Mouse (Mus musculus): Measurements from ENCODE around the gene Hspb1. TPM values are rescaled to one million over a fixed set of nuclear protein-coding genes. Genes with fewer than 3 reads are reported as not detected.

The Hspb1 gene
- polyA plus RNA-seq, 1 experiment from 2014 or later: 59.6 TPM

- Histone ChIP-seq H3K27me3 (peaks cover 73% of the 10 kb centered on the region), H3K4me3 (replicated peaks) (peak overlapping the region; percentile 28), H3K4me2 (peak overlapping the region; percentile 60), H3K4me1 (replicated peaks) (peaks cover 7% of the 10 kb centered on the region), H3K27ac (no peak overlapping the region), H3K36me3 (no peaks in the 10 kb centered on the region), H3K9ac (replicated peaks) (no peak overlapping the region), H3K9me3 (no peaks in the 10 kb centered on the region)
- no peak; the same call in 1 of the 2 replicates for ATAC-seq (ENCODE audit: insufficient number of reproducible peaks, insufficient read depth, low FRiP score, low TSS enrichment, low read depth)
- WGBS: 3% methylated on average over 30 of the region's 30 CpGs
Measured at GRCm38 (mm10) chr5:135888405-135889215, 891 bp downstream of the Hspb1 start.

DNA sequence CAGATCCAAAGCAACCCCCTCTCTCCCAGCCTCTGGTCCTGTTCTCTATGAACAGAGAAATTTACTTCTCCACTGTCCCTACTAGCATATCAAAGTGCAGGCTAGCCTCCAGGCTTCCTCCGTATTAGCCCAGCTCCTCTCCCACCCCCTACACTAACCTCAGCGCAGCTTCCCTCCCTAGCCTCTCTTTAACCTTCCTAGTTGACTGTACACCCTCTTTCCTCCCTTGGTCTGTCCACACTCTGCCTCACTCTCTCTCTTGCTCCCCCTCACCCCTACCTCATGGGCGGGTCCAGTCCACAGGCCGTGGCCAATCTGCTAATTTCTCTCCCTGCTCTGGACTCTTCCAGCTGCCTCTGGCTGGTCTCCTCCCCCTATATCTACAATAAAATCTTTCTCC, 2.6 kb downstream of the Hspb1 start:
- Histone ChIP-seq H3K27me3 (peaks cover 71% of the 10 kb centered on the region), H3K9ac (replicated peaks) (no peak overlapping the region), H3K36me3 (no peaks in the 10 kb centered on the region), H3K27ac (no peak overlapping the region), H3K4me2 (no peak overlapping the region), H3K9me3 (no peaks in the 10 kb centered on the region), H3K4me1 (replicated peaks) (peaks cover 7% of the 10 kb centered on the region), H3K4me3 (replicated peaks) (no peak overlapping the region)
- 0 out of 2 replicates have a peak, but pooled peaks have one; percentile 18 for ATAC-seq (ENCODE audit: insufficient number of reproducible peaks, insufficient read depth, low FRiP score, low TSS enrichment, low read depth)
- 46% methylated on average over 4 of the region's 4 CpGs for WGBS

DNA sequence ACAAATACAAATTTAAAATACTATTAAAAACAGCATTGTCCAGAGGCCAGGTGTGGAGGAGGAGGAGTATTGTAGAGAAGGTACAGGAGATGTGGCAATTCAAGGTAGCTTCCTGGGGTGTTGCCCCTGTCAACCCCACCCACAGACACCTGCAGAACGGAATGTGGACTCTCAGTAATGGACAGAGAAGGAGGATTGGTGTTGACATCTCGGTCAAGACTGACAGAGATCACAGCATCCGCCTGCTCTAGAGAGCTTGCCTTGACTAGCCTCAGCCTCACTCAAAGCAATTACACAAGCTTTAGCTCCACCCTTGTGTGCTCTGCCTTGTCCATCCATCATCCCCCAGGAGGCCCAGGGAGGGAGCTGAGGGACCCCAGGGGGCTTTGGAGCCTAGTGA, 3.2 kb downstream of the Hspb1 start:
- H3K4me3 ChIP-seq (replicated peaks): no peak overlapping the region
- no peak for ATAC-seq (ENCODE audit: insufficient number of reproducible peaks, insufficient read depth, low FRiP score, low TSS enrichment, low read depth)
- WGBS: 71% methylated on average over 3 of the region's 3 CpGs
- no peak overlapping the region for H3K4me2 ChIP-seq
- H3K36me3 ChIP-seq: no peaks in the 10 kb centered on the region
- H3K9ac ChIP-seq (replicated peaks): no peak overlapping the region
- H3K27ac ChIP-seq: no peak overlapping the region
- peaks cover 65% of the 10 kb centered on the region for H3K27me3 ChIP-seq
- peaks cover 7% of the 10 kb centered on the region for H3K4me1 ChIP-seq (replicated peaks)
- H3K9me3 ChIP-seq: no peaks in the 10 kb centered on the region

DNA sequence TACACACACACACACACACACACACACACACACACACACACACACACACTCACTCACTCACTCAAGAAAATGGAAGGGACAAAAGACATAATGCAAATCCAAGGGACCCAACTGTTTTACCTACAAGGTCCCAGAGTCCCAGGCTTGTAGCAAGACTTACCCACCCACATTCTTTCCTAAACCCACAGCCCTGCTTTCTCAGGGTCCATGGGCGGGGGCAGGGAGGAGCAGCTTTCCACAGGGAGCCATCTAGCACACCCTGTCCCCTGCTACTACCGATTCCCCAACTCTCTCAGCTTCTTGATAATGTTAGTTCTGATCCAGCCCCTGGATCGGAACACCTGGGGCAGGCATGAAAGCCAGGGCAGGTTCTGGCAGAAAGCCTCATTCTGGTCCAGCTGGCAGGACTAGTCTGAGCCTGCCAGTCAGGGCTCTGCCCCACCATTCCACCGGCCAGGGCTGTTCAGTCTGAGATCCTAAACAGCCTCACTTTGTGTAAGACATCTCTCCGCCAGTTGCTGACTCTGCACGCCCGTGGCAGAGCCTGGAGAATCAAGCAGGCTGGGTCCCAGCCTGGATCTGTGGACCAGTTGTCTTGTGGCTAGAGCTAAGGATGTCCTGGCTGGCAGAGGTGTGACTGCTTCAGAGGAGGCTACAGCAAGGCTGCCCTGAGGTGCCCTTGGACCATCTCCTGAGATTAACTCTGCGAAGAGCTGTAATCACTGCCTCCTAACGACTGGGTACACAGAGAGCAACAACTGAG, 5.1 kb downstream of the Hspb1 start:
- peak overlapping the region; percentile 54; the same call in 1 of the 2 replicates for H3K27ac ChIP-seq
- H3K36me3 ChIP-seq: no peaks in the 10 kb centered on the region
- no peak overlapping the region for H3K4me2 ChIP-seq
- H3K27me3 ChIP-seq: peaks cover 49% of the 10 kb centered on the region
- no peak overlapping the region for H3K4me3 ChIP-seq (replicated peaks)
- H3K9ac ChIP-seq (replicated peaks): no peak overlapping the region
- ATAC-seq (ENCODE audit: insufficient number of reproducible peaks, insufficient read depth, low FRiP score, low TSS enrichment, low read depth): no peak
- WGBS: 47% methylated on average over 9 of the region's 9 CpGs
- H3K4me1 ChIP-seq (replicated peaks): peaks cover 7% of the 10 kb centered on the region
- H3K9me3 ChIP-seq: no peaks in the 10 kb centered on the region

DNA sequence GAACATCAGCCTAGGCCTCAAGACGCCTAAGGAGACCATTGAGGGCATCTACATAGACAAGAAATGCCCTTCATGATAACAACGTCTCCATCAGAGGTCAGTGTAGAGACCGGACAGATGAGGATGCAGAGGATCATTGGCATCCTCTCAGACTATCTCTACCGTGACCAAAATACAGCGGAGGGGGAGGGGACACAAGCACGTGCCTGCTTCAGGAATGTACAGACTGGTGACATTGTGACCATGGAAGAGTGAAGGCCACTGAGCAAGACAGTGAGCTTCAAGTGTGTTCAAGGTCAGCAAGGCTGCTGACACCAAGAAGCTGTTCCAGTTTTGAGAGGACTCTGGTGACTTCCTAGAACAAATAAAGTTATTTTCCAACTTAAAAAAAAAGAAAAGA, 7.2 kb downstream of the Hspb1 start:
- 84% methylated on average over 6 of the region's 6 CpGs for WGBS
- Histone ChIP-seq H3K36me3 (no peaks in the 10 kb centered on the region), H3K9me3 (no peaks in the 10 kb centered on the region), H3K4me3 (replicated peaks) (no peak overlapping the region), H3K4me2 (no peak overlapping the region), H3K4me1 (replicated peaks) (no peaks in the 10 kb centered on the region), H3K27ac (no peak overlapping the region), H3K27me3 (peaks cover 30% of the 10 kb centered on the region), H3K9ac (replicated peaks) (no peak overlapping the region)
- ATAC-seq (ENCODE audit: insufficient number of reproducible peaks, insufficient read depth, low FRiP score, low TSS enrichment, low read depth): no peak

DNA sequence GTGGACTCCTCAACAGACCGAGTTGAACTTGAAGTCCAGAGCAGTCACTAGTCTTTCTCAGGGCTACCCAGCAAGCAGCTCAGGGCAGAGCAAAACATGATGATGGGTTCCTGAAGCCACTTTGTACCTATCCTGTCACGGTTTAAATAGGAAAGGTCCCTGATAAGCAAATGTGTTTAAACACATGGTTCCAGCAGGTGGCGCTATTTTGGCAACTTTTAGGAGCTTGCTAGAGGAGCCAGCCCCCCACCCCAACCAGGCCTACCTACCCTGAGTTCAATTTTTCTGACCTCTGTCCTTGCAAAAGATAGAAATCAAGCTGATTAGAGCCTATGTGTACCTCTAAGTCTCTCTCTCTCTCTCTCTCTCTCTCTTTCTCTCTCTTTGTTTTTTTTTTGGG, 10.3 kb downstream of the Hspb1 start:
- Histone ChIP-seq H3K4me1 (replicated peaks) (peaks cover 4% of the 10 kb centered on the region), H3K4me2 (no peak overlapping the region), H3K27me3 (peaks cover 2% of the 10 kb centered on the region; the same call in 1 of the 2 replicates), H3K9ac (replicated peaks) (no peak overlapping the region), H3K9me3 (no peaks in the 10 kb centered on the region), H3K27ac (no peak overlapping the region), H3K4me3 (replicated peaks) (no peak overlapping the region), H3K36me3 (no peaks in the 10 kb centered on the region)
- no peak for ATAC-seq (ENCODE audit: insufficient number of reproducible peaks, insufficient read depth, low FRiP score, low TSS enrichment, low read depth)
- 22% methylated on average over 3 of the region's 3 CpGs for WGBS

GRCm38 (mm10) chr5:135898995-135899394, 11.3 kb downstream of the Hspb1 start:
- no peak overlapping the region for H3K9ac ChIP-seq (replicated peaks)
- no peak overlapping the region for H3K4me3 ChIP-seq (replicated peaks)
- H3K36me3 ChIP-seq: no peaks in the 10 kb centered on the region
- peaks cover 10% of the 10 kb centered on the region for H3K4me1 ChIP-seq (replicated peaks)
- WGBS: 83% methylated on average over 4 of the region's 4 CpGs
- no peak overlapping the region for H3K4me2 ChIP-seq
- H3K27ac ChIP-seq: no peak overlapping the region
- ATAC-seq (ENCODE audit: insufficient number of reproducible peaks, insufficient read depth, low FRiP score, low TSS enrichment, low read depth): no peak
- H3K27me3 ChIP-seq: no peaks in the 10 kb centered on the region
- no peaks in the 10 kb centered on the region for H3K9me3 ChIP-seq

DNA sequence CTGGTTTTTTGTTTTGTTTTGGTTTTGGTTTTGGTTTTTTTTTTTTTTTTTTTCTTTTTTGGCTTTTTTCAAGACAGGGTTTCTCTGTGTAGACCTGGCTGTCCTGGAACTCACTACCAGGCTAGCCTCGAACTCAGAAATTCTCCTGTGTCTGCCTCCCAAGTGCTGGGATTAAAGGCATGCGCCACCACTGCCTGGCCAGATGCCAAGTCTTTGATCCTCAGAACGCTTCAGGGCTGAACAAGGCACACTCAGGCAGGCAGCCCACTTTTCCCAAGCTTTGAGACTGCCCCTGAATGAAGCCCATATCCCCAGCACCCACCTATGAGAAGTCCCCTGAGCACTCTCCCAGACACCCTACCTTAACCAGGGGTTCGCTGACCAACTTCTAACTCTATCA, 12.1 kb downstream of the Hspb1 start:
- Histone ChIP-seq H3K27me3 (no peaks in the 10 kb centered on the region), H3K4me1 (replicated peaks) (peaks cover 13% of the 10 kb centered on the region), H3K4me2 (no peak overlapping the region), H3K36me3 (no peaks in the 10 kb centered on the region), H3K9ac (replicated peaks) (no peak overlapping the region), H3K4me3 (replicated peaks) (no peak overlapping the region), H3K9me3 (no peaks in the 10 kb centered on the region), H3K27ac (no peak overlapping the region)
- no peak for ATAC-seq (ENCODE audit: insufficient number of reproducible peaks, insufficient read depth, low FRiP score, low TSS enrichment, low read depth)
- WGBS: 55% methylated on average over 4 of the region's 4 CpGs

DNA sequence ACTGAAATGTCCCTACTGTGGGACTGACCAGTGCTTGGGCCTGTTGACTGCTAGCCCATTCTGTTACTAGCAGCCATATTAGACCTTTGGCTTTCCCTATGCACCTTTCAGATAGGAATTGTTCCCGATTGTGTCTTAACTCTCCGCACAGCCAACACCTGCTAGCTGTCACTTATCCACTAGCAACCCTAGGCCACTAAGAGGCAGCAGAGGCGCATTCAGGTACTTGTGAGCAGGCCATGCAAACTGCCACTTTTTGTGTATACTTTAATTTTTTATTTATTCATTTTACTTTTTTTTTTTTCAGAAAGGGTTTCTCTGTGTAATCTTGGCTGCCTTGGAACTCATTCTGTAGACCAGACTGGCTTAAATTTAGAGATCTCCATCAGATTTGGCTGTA, 13.0 kb downstream of the Hspb1 start:
- no peak overlapping the region for H3K4me2 ChIP-seq
- no peak overlapping the region for H3K4me3 ChIP-seq (replicated peaks)
- H3K27me3 ChIP-seq: no peaks in the 10 kb centered on the region
- no peak overlapping the region for H3K9ac ChIP-seq (replicated peaks)
- H3K27ac ChIP-seq: no peak overlapping the region
- H3K4me1 ChIP-seq (replicated peaks): peaks cover 13% of the 10 kb centered on the region
- H3K36me3 ChIP-seq: 0 out of 2 replicates have a peak, but pooled peaks cover 1% of the 10 kb centered on the region
- no peak for ATAC-seq (ENCODE audit: insufficient number of reproducible peaks, insufficient read depth, low FRiP score, low TSS enrichment, low read depth)
- H3K9me3 ChIP-seq: no peaks in the 10 kb centered on the region
- WGBS: 79% methylated on average over 3 of the region's 3 CpGs

- WGBS: 66% methylated on average over 6 of the region's 6 CpGs
- Histone ChIP-seq H3K4me3 (replicated peaks) (no peak overlapping the region), H3K4me1 (replicated peaks) (peaks cover 13% of the 10 kb centered on the region), H3K9ac (replicated peaks) (no peak overlapping the region), H3K36me3 (peaks cover 8% of the 10 kb centered on the region), H3K27me3 (no peaks in the 10 kb centered on the region), H3K9me3 (no peaks in the 10 kb centered on the region), H3K4me2 (no peak overlapping the region), H3K27ac (no peak overlapping the region)
- ATAC-seq (ENCODE audit: insufficient number of reproducible peaks, insufficient read depth, low FRiP score, low TSS enrichment, low read depth): no peak
Measured at GRCm38 (mm10) chr5:135901354-135902095, 13.8 kb downstream of the Hspb1 start.

DNA sequence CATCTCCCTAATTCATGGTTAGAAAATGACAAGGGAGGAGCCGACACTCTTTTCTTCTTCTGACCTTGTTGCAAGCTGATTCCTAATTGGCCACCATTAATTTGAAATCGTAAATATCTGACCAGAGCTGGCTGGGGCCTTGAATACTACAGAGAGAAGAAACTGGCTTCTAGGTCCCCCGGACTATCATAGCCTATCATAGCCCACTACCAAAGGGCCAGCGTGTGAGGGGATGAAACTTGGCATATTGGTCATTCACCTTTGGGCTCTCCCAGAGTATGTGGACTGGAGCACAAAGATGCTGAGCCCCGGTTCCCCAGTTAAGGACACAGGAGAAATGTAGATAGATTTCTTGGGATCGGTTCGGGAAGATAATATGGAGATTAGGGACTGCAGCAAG, 15.3 kb downstream of the Hspb1 start:
- peak overlapping the region; percentile 50 for H3K9ac ChIP-seq (replicated peaks)
- WGBS: 26% methylated on average over 7 of the region's 7 CpGs
- H3K4me2 ChIP-seq: peak overlapping the region; percentile 65
- H3K27me3 ChIP-seq: no peaks in the 10 kb centered on the region
- H3K27ac ChIP-seq: no peak overlapping the region
- no peak for ATAC-seq (ENCODE audit: insufficient number of reproducible peaks, insufficient read depth, low FRiP score, low TSS enrichment, low read depth)
- peak overlapping the region; percentile 43 for H3K4me3 ChIP-seq (replicated peaks)
- no peaks in the 10 kb centered on the region for H3K9me3 ChIP-seq
- H3K36me3 ChIP-seq: peaks cover 23% of the 10 kb centered on the region
- peaks cover 13% of the 10 kb centered on the region for H3K4me1 ChIP-seq (replicated peaks)

Measured in limb, embryonic 12.5 days (tissue).